Mouse (Mus musculus): ENCODE measurements around the gene Gpr157.

- TF ChIP-seq CTCF (IDR thresholded peaks at IDR 0.05; ENCODE audit: insufficient read depth, low read length) (no peak), POLR2A (IDR thresholded peaks at IDR 0.05; ENCODE audit: borderline replicate concordance, extremely low read depth, low read depth, low read length) (no peak)
Measured at GRCm38 (mm10) chr4:150040003-150040581, 47.1 kb upstream of the Gpr157 start.
